Mouse (Mus musculus) cerebellum, adult 2 months (tissue): ENCODE results near the gene Olig2. TPM values are rescaled to one million over a fixed set of nuclear protein-coding genes. Genes with fewer than 3 reads are reported as not detected.

Experiments used
- DNase-seq, 2 experiments: peaks; one replicate each; pipeline ENCODE4 v3.0.0; 2021
- H3K27ac ChIP-seq: fragments of 200-500 bp; 2 replicates; pipeline ENCODE4 v1.5.1; 2012; ENCODE audit warnings: low read length, control low read depth, inconsistent platforms; ENCODE audit not compliant: insufficient read depth
- H3K27me3 ChIP-seq: fragments of 200-500 bp; 2 replicates; pipeline ENCODE4 v1.6.1; 2012; ENCODE audit warnings: inconsistent platforms, mild to moderate bottlenecking, low read length, moderate library complexity; ENCODE audit not compliant: control insufficient read depth, insufficient read depth
- H3K4me1 ChIP-seq: fragments of 200-500 bp; 2 replicates; pipeline ENCODE4 v1.6.1; 2011; ENCODE audit warnings: low read length; ENCODE audit not compliant: control insufficient read depth, insufficient read depth
- H3K4me3 ChIP-seq: fragments of 200-500 bp; replicated peaks from 2 replicates; pipeline ENCODE3; 2011; ENCODE audit warnings: mild to moderate bottlenecking, low read depth, low read length, control low read depth; ENCODE audit not compliant: insufficient read depth
- CTCF ChIP-seq: fragments of 200-500 bp; IDR thresholded peaks from 2 replicates; pipeline ENCODE4 v1.5.1; 2011; ENCODE audit warnings: low read depth, mild to moderate bottlenecking, control low read depth, low read length, moderate library complexity, borderline replicate concordance; ENCODE audit not compliant: insufficient read depth
- POLR2A ChIP-seq: fragments of 200-500 bp; IDR thresholded peaks from 2 replicates; pipeline ENCODE4 v1.6.1; 2011; ENCODE audit warnings: low read length, control low read depth, borderline replicate concordance; ENCODE audit not compliant: insufficient read depth
- WGBS: fragments of 180-500 bp; shearing (Covaris S2); methylation state at CpG from one replicate; pipeline ENCODE4 v1.1.7; 2018; 5-methylcytosine and 5-hydroxymethylcytosine counted together
- polyA plus RNA-seq: library from polyadenylated mRNA; depleted of rRNA; stranded (reverse); fragments of >200 nt; gene quantifications from 2 replicates; pipeline ENCODE4 v1.2.3, GENCODE M21; 2012; rRNA removed

Gene Olig2
- polyA plus RNA-seq = 29.6 and 34.8 TPM in 2 replicates

DNA sequence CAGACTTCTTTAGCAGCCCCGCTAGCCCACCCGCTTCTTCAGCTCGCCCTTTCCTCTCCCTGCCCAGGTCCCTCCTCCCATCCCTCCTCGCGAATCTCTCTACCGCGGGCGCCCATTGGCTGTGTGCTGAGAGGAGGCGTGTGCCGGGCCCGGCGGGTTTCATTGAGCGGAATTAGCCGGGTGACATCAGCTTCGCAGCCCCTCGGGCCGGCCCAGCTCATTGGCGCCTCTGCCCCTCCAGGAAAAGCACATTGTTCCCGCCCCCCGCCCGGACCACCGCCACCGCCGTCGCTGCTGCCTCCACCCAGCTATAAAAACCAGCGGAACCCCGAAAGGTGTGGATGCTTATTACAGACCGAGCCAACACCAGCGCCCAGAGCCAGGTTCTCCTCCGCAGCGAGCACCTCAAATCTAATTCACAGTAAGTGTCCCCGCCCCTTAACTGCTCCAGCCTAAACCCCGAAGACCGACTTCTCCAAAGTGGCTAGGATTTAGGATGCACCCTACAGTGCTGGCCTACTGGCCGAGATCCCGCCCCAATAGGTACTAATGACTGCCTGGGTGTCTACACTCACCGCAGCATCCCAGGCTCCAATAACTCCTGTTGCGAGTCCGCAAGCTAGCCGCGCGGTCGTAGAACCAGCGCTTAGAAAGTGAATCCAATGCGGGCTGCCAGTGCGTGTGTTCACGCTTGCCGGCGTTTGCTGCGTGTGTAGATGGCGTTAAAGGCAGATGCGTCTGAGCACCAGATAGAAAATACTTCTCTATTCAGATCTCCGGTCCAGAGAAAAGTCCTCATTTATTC lies at the start of gene Olig2:
Gene Olig2 (plus strand): TSS at position 225 of the 805 bp plus-strand sequence.
- Histone ChIP-seq H3K27ac (no peak within 1 kb of the TSS), H3K4me3 (peak within 1 kb of the TSS; percentile 17), H3K27me3 (peaks cover 9% of the 10 kb centered on the region; the same call in 1 of the 2 replicates), H3K4me1 (no peaks in the 10 kb centered on the region)
- 1% methylated on average over 53 of the region's 53 CpGs for WGBS
- TF ChIP-seq CTCF (no peak), POLR2A (no peak)
- peak; percentile 28 to 37 for DNase-seq

DNA sequence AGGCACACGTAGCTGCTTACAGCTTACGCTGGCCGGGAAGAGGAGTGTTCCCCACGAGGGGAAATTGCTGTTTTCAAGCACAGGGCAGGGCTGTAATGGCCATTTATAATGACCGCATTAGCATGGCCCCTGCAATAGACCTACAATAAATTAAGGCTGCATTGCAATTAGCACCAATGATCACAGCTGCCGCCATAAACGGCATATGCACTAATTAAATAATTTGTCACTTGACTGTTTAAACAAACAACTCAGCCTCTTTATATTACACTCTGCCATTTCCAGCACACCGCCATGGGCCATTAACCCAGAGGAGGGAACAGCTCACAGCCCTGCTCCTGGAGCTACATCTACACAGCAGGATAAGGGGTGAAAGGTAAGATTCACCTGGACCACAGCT lies 49.4 kb upstream of the Olig2 start:
- no peaks in the 10 kb centered on the region; the same call in 1 of the 2 replicates for H3K27me3 ChIP-seq

DNA sequence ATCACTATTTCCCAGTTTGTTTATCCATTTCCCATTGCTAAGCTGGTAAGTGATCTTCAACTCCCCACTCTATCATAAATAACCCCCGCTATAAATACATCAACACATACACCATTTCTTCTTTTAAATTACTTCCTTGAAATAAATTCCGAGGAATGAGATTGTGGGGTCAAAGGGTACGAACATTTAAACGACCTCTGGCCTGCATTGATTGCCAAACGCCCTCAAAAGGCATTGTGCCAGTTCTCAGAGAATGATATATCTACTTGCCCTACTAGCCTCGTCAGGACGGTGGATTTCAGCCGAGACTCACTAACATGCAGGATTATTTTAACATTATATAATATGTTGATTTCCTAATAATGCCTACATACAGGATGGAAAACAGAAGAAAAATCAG lies 38.2 kb upstream of the Olig2 start:
- 72% methylated on average over 8 of the region's 8 CpGs for WGBS
- Histone ChIP-seq H3K4me3 (no peak overlapping the region), H3K27me3 (no peaks in the 10 kb centered on the region), H3K27ac (no peak overlapping the region), H3K4me1 (no peaks in the 10 kb centered on the region)
- TF ChIP-seq CTCF (no peak), POLR2A (no peak)
- no peak for DNase-seq

More for the DNA sequence above, 49.4 kb upstream of the Olig2 start:
- WGBS = 79% methylated on average over 8 of the region's 8 CpGs
- TF ChIP-seq CTCF (no peak), POLR2A (no peak)
- Histone ChIP-seq H3K4me3 (no peak overlapping the region), H3K4me1 (no peaks in the 10 kb centered on the region), H3K27ac (no peak overlapping the region)
- no peak for DNase-seq

DNA sequence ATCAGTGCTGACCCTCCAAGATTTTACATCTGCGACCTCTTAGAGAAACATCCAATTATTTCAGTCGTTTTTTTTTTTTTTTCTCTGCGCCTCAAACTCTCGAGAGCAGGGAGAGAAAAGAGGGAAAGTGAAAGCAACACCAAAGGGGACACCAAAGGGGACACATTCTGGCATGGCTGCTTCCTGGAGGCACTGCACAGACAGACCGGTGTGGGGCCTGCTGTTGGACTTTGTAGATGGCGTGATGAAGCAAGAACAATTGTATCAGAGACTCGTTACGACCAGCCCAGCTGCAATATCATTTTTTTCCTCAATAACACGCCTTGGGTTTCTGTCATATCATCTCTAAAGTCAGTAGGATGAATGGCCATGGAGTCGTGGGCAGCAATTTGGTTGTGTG lies 37.6 kb upstream of the Olig2 start:
- WGBS = 72% methylated on average over 10 of the region's 10 CpGs

DNA sequence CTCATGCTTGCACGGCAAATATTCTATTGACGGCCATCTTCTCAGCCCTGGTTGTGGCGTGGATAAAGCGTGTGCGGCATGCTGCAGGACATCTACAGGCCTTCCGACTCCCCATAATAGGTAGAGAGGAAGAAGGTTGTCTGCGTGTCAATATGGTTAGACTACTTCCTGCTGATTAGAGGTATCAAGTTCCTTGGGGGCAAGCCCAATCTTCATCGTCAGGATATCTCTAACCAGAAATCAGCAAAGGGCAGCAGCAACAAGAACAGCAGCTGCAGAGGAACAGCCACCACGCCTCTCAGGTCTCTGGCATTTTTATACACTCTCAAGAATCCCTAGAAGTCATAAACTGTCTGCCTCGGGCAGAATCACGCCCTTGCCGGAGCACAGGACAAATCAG lies 37.0 kb upstream of the Olig2 start:
- WGBS = 94% methylated on average over 12 of the region's 12 CpGs
- no peaks in the 10 kb centered on the region for H3K4me1 ChIP-seq
- no peak for DNase-seq
- TF ChIP-seq POLR2A (no peak), CTCF (no peak)
- no peak overlapping the region for H3K27ac ChIP-seq
- H3K27me3 ChIP-seq = no peaks in the 10 kb centered on the region
- no peak overlapping the region for H3K4me3 ChIP-seq

More for the DNA sequence above, 37.6 kb upstream of the Olig2 start:
- Histone ChIP-seq H3K27ac (no peak overlapping the region), H3K4me3 (no peak overlapping the region), H3K4me1 (no peaks in the 10 kb centered on the region), H3K27me3 (no peaks in the 10 kb centered on the region)
- TF ChIP-seq POLR2A = no peak
- TF ChIP-seq CTCF = no peak
- DNase-seq = no peak

DNA sequence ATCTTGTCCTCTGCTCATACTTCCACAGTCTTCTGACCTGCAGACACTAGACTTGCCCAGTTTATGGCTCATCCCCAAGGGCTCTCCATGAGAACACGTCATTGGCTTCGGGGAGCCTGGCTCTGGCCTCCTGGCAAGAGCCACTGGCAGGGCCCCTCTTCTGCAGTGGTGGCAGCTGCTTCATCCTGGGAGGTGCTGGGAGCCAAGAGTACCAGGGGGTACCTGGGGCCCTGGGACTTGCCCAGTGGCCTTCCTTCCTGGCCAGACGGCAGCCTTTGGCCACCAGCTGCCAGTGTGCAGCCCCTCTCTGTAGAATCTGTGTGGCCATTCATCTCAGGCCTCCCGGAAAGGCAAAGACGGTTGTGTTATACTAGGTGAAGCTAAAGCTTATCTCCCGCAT lies 34.0 kb upstream of the Olig2 start:
- Histone ChIP-seq H3K27me3 (no peaks in the 10 kb centered on the region), H3K27ac (no peak overlapping the region), H3K4me1 (no peaks in the 10 kb centered on the region), H3K4me3 (no peak overlapping the region)
- TF ChIP-seq POLR2A (no peak), CTCF (no peak)
- no peak for DNase-seq
- WGBS = 20% methylated on average over 6 of the region's 6 CpGs

DNA sequence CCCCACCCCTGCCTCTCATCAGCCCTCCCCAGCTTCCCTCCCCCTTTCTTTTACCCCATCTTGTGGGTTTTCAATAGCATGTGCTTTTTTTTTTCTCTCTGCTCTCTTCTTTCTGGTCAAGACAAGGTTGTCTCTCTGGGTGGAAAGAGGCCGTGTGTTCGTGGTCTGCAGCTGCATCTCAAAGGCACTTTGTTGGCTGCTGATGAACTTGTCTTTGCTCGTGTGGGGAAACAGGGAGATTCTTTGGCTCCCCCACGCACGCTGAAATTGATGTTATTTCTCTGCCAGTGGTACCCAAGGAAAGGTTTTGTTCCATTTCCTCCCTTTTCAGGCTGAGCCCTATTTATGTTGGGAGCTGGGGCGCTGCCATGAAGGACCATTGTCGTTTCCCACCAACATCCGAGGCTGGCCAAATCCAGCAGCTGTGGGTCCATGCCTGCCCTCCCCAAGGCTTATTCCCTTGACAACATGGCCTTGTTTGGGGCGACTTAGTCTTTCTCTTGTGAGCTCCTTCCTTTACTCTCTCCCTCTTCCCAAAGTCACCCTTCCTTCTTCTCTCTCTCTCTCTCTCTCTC lies 33.5 kb upstream of the Olig2 start:
- TF ChIP-seq POLR2A = no peak
- TF ChIP-seq CTCF = no peak
- H3K27ac ChIP-seq = no peak overlapping the region
- WGBS = 31% methylated on average over 9 of the region's 9 CpGs
- H3K4me1 ChIP-seq = no peaks in the 10 kb centered on the region
- H3K27me3 ChIP-seq = no peaks in the 10 kb centered on the region
- H3K4me3 ChIP-seq = no peak overlapping the region
- DNase-seq = peak in 1 of 2 experiments; percentile 9

DNA sequence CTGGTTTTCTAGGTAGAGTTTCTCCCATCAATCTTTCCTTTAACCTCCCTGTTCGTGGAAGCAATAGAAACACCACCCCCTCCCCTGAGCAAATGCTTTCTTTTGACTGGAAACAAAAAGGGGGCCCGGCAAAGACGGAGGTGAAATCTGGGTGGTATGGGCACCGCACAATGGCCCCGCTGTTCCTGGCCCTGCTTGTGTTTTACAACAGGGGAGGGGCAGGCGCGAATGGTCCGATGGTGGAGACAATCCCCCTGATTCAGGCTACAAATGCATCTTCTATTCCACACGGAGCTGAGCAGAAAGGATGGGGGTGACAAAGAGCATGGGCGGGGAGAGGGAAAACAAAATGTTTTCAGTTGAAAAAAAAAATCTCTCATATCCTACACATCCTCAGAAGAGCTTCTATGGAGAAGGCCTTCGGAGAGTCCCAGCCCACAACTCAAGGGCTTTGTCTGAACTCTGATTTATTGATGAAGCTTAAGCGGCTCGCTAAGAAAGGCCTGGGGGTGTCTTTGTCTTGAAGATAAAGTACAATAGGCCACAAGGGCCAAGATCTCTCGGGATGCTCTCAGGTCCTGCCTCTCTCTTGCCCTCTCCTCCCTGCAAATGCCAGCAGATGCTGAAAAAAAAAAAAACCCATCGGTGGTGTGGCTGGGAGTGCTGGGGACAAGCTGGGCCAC lies 32.4 kb upstream of the Olig2 start:
- WGBS = 41% methylated on average over 15 of the region's 15 CpGs
- no peak for TF ChIP-seq CTCF
- TF ChIP-seq POLR2A = no peak
- H3K27ac ChIP-seq = no peak overlapping the region
- no peak overlapping the region for H3K4me3 ChIP-seq
- H3K27me3 ChIP-seq = no peaks in the 10 kb centered on the region
- DNase-seq = no peak
- no peaks in the 10 kb centered on the region for H3K4me1 ChIP-seq
